Comparison of ENCODE assay signal across 12 mouse cellular contexts in the genomic region with DNA sequence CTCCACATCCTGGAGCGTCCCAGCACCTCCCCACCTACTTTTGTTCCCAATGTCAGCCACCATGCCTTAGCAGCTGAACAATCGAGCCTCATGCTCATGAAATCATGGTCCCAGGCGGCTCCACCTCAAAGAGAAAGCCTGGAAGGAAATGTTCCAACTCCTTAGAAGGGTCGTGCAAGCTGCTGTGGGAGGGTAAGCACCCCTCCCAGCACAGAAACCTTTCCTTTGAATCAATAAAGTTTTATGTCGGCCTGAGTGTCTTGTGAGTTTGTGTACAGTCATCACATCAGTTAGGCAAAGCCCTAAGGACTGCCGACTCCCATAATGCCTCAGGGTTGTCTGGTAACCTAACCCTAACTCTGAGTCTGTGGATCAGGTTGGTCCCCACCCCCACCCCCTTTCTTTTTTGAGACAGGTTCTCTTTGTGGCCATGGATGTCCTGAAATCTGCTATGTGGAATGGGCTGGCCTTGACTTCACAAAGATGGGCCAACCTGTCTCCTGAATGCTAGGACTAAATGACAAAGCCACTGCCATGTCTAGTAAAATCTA. TPM values are rescaled to one million over a fixed set of nuclear protein-coding genes. Genes with fewer than 3 reads are reported as not detected.
DNase-seq lines count a peak whose midpoint lies in the region; ATAC-seq lines count a peak whose summit lies in the region.
"Had no signal": no experiment of that assay in that cellular context is flagged by ENCODE, and none has a peak within 500 bp of the region (broad histone marks: within the 10 kb centered on the region; RNA-seq: fewer than 3 reads in every experiment).

No protein-coding gene starts in this region.

- no peak for DNase-seq in heart, postnatal 14 days
- no peak for DNase-seq in limb, embryonic 10.5 days (ENCODE audit: low spot score)
- no peak for DNase-seq in thymus, postnatal 4 days
- DNase-seq in kidney, adult 8-10 months, result no peak
- no peak for DNase-seq in frontal cortex, postnatal 14 days (ENCODE audit: low spot score in 2 of 2)

- no peaks in the 10 kb centered on the region for H3K9me3 ChIP-seq in heart, embryonic 12.5 days (replicated peaks)
- H3K9me3 ChIP-seq in megakaryocyte, embryonic 14.5 days, result no peaks in the 10 kb centered on the region
- H3K9me3 ChIP-seq in limb, embryonic 10.5 days (replicated peaks), result no peaks in the 10 kb centered on the region
- H3K9me3 ChIP-seq: hindbrain, embryonic 15.5 days; midbrain, embryonic 10.5 days had no signal

- H3K27ac ChIP-seq in heart, embryonic 12.5 days (ENCODE audit: poor library complexity, severe bottlenecking), result no peak overlapping the region
- H3K27ac ChIP-seq in limb, embryonic 10.5 days, result peak overlapping the region; percentile 37
- H3K27ac ChIP-seq: hindbrain, embryonic 15.5 days had no signal

- no peak for ATAC-seq in heart, embryonic 12.5 days (ENCODE audit: insufficient number of reproducible peaks, low FRiP score)
- ATAC-seq in megakaryocyte, adult 5-6 weeks (ENCODE audit: poor library complexity, severe bottlenecking), result no peak

- H3K4me2 ChIP-seq in heart, embryonic 12.5 days, result 0 out of 2 replicates have a peak overlapping the region, but pooled peaks have one; percentile 94

- H3K9ac ChIP-seq in heart, embryonic 12.5 days, result no peak overlapping the region
- H3K9ac ChIP-seq: hindbrain, embryonic 15.5 days had no signal

- H3K36me3 ChIP-seq in heart, embryonic 12.5 days, result no peaks in the 10 kb centered on the region
- peaks cover 25% of the 10 kb centered on the region for H3K36me3 ChIP-seq in megakaryocyte, embryonic 14.5 days (replicated peaks; ENCODE audit: low read length)
- H3K36me3 ChIP-seq in limb, embryonic 10.5 days, result no peaks in the 10 kb centered on the region
- H3K36me3 ChIP-seq: hindbrain, embryonic 15.5 days; midbrain, embryonic 10.5 days had no signal

- peaks cover 69% of the 10 kb centered on the region for H3K27me3 ChIP-seq in heart, embryonic 12.5 days (replicated peaks)
- peaks cover 45% of the 10 kb centered on the region for H3K27me3 ChIP-seq in megakaryocyte, embryonic 14.5 days (replicated peaks)
- H3K27me3 ChIP-seq in limb, embryonic 10.5 days (ENCODE audit: low read depth, poor library complexity, severe bottlenecking), result peaks cover 84% of the 10 kb centered on the region

- peaks cover 49% of the 10 kb centered on the region for H3K4me1 ChIP-seq in heart, embryonic 12.5 days (replicated peaks)
- peaks cover 67% of the 10 kb centered on the region for H3K4me1 ChIP-seq in megakaryocyte, embryonic 14.5 days
- H3K4me1 ChIP-seq in limb, embryonic 10.5 days, result peaks cover 59% of the 10 kb centered on the region

- WGBS in heart, embryonic 12.5 days, result 74% methylated on average over 6 of the region's 6 CpGs
- WGBS in limb, embryonic 10.5 days, result 75% methylated on average over 6 of the region's 6 CpGs

- intact Hi-C loops in heart, postnatal 14 days (cut with DNase I), result loop anchor here (2.0 kb wide), 1 partner anchor 26 kb away; the partner anchor contains the start of gene Mrpl4

- no peak overlapping the region for H3K4me3 ChIP-seq in heart, embryonic 12.5 days
- peak overlapping the region; percentile 94 for H3K4me3 ChIP-seq in megakaryocyte, embryonic 14.5 days (replicated peaks)
- H3K4me3 ChIP-seq in limb, embryonic 10.5 days, result no peak overlapping the region

RNA-seq across cellular contexts. Expression of gene Icam4, which starts 0.5 kb away (rescaled TPM):
- polyA plus RNA-seq in heart, embryonic 12.5 days (2016; fragmentation: Nextera tagmentation; extraction: Ambion mirVana), result 5.6 and 8.1 TPM in 2 replicates
- under 1 TPM; 0.37 to 0.38 TPM for total RNA-seq in heart, postnatal 14 days (2021)
- 5.3 and 7.9 TPM in 2 replicates for polyA plus RNA-seq in megakaryocyte, embryonic 14.5 days (2012; ENCODE audit: insufficient read depth, low replicate concordance)
- total RNA-seq in megakaryocyte, adult 5-6 weeks (2015), result 0.91 and 1.1 TPM in 2 replicates
- 0.44 and 2.4 TPM in 2 replicates for total RNA-seq in megakaryocyte, adult 5-6 weeks (2017)
- 5.1 and 5.4 TPM in 2 replicates for polyA plus RNA-seq in limb, embryonic 10.5 days (2016; fragmentation: Nextera tagmentation; extraction: Ambion mirVana)
- polyA plus RNA-seq: hindbrain, embryonic 15.5 days had no signal

RNA-seq across cellular contexts. Expression of gene Icam5, which starts 3.2 kb away (rescaled TPM):
- polyA plus RNA-seq in heart, embryonic 12.5 days (2016; fragmentation: Nextera tagmentation; extraction: Ambion mirVana), result not detected in 2 replicates
- under 1 TPM in 1 of 2 experiments, not detected in 1; 0.12 TPM for total RNA-seq in heart, postnatal 14 days (2021)
- polyA plus RNA-seq in megakaryocyte, embryonic 14.5 days (2012; ENCODE audit: insufficient read depth, low replicate concordance), result 3.0 and 9.9 TPM in 2 replicates
- total RNA-seq in megakaryocyte, adult 5-6 weeks (2015), result not detected in 2 replicates
- total RNA-seq in megakaryocyte, adult 5-6 weeks (2017), result not detected in 2 replicates
- 0.05 TPM in 1 of 2 replicates, not detected in the other for polyA plus RNA-seq in limb, embryonic 10.5 days (2016; fragmentation: Nextera tagmentation; extraction: Ambion mirVana)
- polyA plus RNA-seq: midbrain, embryonic 10.5 days had no signal

RNA-seq across cellular contexts. Expression of gene Icam1, which starts 12.8 kb away (rescaled TPM):
- polyA plus RNA-seq in heart, embryonic 12.5 days (2016; fragmentation: Nextera tagmentation; extraction: Ambion mirVana), result 8.9 and 9.3 TPM in 2 replicates
- total RNA-seq in heart, postnatal 14 days (2021), result 10 to 100 TPM in 1 of 2 experiments, 1 to 10 TPM in 1; 8.5 to 10.1 TPM
- polyA plus RNA-seq in megakaryocyte, embryonic 14.5 days (2012; ENCODE audit: insufficient read depth, low replicate concordance), result 8.8 and 10.8 TPM in 2 replicates
- 9.6 and 15.3 TPM in 2 replicates for total RNA-seq in megakaryocyte, adult 5-6 weeks (2015)
- 19.5 and 20.5 TPM in 2 replicates for total RNA-seq in megakaryocyte, adult 5-6 weeks (2017)
- 6.2 and 7.6 TPM in 2 replicates for polyA plus RNA-seq in limb, embryonic 10.5 days (2016; fragmentation: Nextera tagmentation; extraction: Ambion mirVana)

RNA-seq across cellular contexts. Expression of gene Mrpl4, which starts 26.1 kb away (rescaled TPM):
- 123 and 126 TPM in 2 replicates for polyA plus RNA-seq in heart, embryonic 12.5 days (2016; fragmentation: Nextera tagmentation; extraction: Ambion mirVana)
- 100 to 1,000 TPM; 116 to 123 TPM for total RNA-seq in heart, postnatal 14 days (2021)
- 62.4 and 63.4 TPM in 2 replicates for polyA plus RNA-seq in megakaryocyte, embryonic 14.5 days (2012; ENCODE audit: insufficient read depth, low replicate concordance)
- total RNA-seq in megakaryocyte, adult 5-6 weeks (2015), result 47.3 and 63.6 TPM in 2 replicates
- total RNA-seq in megakaryocyte, adult 5-6 weeks (2017), result 44.5 and 50.3 TPM in 2 replicates
- 177 and 190 TPM in 2 replicates for polyA plus RNA-seq in limb, embryonic 10.5 days (2016; fragmentation: Nextera tagmentation; extraction: Ambion mirVana)

RNA-seq across cellular contexts. Expression of gene Zglp1, which starts 38.3 kb away (rescaled TPM):
- polyA plus RNA-seq in heart, embryonic 12.5 days (2016; fragmentation: Nextera tagmentation; extraction: Ambion mirVana), result 1.0 and 1.1 TPM in 2 replicates
- total RNA-seq in heart, postnatal 14 days (2021), result not detected
- polyA plus RNA-seq in megakaryocyte, embryonic 14.5 days (2012; ENCODE audit: insufficient read depth, low replicate concordance), result 3.6 TPM in 1 of 2 replicates, not detected in the other
- 1.2 TPM in 1 of 2 replicates, not detected in the other for total RNA-seq in megakaryocyte, adult 5-6 weeks (2015)
- not detected in 2 replicates for total RNA-seq in megakaryocyte, adult 5-6 weeks (2017)
- polyA plus RNA-seq in limb, embryonic 10.5 days (2016; fragmentation: Nextera tagmentation; extraction: Ambion mirVana), result 0.61 and 2.5 TPM in 2 replicates
- total RNA-seq: layer of hippocampus, adult 18-20 months had no signal
- polyA plus RNA-seq: gonadal fat pad, adult 2 months had no signal
